Mouse (Mus musculus) midbrain, postnatal 0 days (tissue): ENCODE measurements around the gene Mitf. TPM values are rescaled to one million over a fixed set of nuclear protein-coding genes. Genes with fewer than 3 reads are reported as not detected.

Experiments
- ATAC-seq: fragments of 200-750 bp; cut with Nextera tagmentation; 2 replicates; pipeline ENCODE4 v1.8.0; 2017; ENCODE audit warnings: moderate number of reproducible peaks, mild to moderate bottlenecking, moderate TSS enrichment, moderate library complexity; ENCODE audit not compliant: low FRiP score
- DNase-seq: peaks from one replicate; pipeline ENCODE4 v3.0.0-alpha.2; 2015; ENCODE audit warnings: low spot score
- H3K27ac ChIP-seq: fragments of 300-500 bp; sonication (generic); 2 replicates; pipeline ENCODE4 v1.5.1; 2014; ENCODE audit warnings: low read depth, mild to moderate bottlenecking, low read length, mixed read lengths
- H3K27me3 ChIP-seq: fragments of 300-500 bp; sonication (generic); 2 replicates; pipeline ENCODE4 v1.6.1; 2014; ENCODE audit warnings: low read length, control low read depth, mixed read lengths; ENCODE audit not compliant: insufficient read depth
- H3K36me3 ChIP-seq: fragments of 300-500 bp; sonication (generic); 2 replicates; pipeline ENCODE4 v1.6.1; 2014; ENCODE audit warnings: low read length, control low read depth, mixed read lengths; ENCODE audit not compliant: insufficient read depth
- H3K4me1 ChIP-seq: fragments of 300-500 bp; sonication (generic); 2 replicates; pipeline ENCODE4 v1.6.1; 2014; ENCODE audit warnings: mild to moderate bottlenecking, control low read depth, antibody characterized with exemption, low read length, mixed read lengths; ENCODE audit not compliant: insufficient read depth
- H3K4me2 ChIP-seq: fragments of 300-500 bp; sonication (generic); 2 replicates; pipeline ENCODE4 v1.6.1; 2014; ENCODE audit warnings: low read depth, mild to moderate bottlenecking, low read length, mixed read lengths; ENCODE audit not compliant: poor library complexity, severe bottlenecking
- H3K4me3 ChIP-seq: fragments of 300-500 bp; sonication (generic); 2 replicates; pipeline ENCODE4 v1.5.1; 2014; ENCODE audit warnings: low read depth, mild to moderate bottlenecking, low read length, moderate library complexity
- H3K9ac ChIP-seq: fragments of 300-500 bp; sonication (generic); replicated peaks from 2 replicates; pipeline ENCODE4 v1.6.1; 2014; ENCODE audit warnings: mild to moderate bottlenecking, low read length, moderate library complexity, mixed read lengths; ENCODE audit not compliant: poor library complexity, severe bottlenecking
- H3K9me3 ChIP-seq: fragments of 300-500 bp; sonication (generic); 2 replicates; pipeline ENCODE4 v1.6.1; 2016; ENCODE audit warnings: low read length, control low read depth
- CTCF ChIP-seq: IDR thresholded peaks from 2 replicates; pipeline ENCODE4 v1.5.1; 2016; ENCODE audit warnings: antibody characterized with exemption, mild to moderate bottlenecking
- WGBS: fragments of 180-500 bp; shearing (Covaris S2); extraction: QIAGEN DNeasy Blood & Tissue Kit; methylation state at CpG from one replicate; pipeline ENCODE4 v1.1.7; 2014; 5-methylcytosine and 5-hydroxymethylcytosine counted together
- polyA plus RNA-seq: library from polyadenylated mRNA; unstranded; fragments of >200 nt; fragmentation: Nextera tagmentation; extraction: Ambion mirVana; gene quantifications from 2 replicates; pipeline ENCODE4 v1.2.1, GENCODE M21; 2015
- total RNA-seq: library from RNA; depleted of rRNA; stranded (reverse); fragments of >200 nt; gene quantifications from 2 replicates; pipeline ENCODE4 v1.2.3, GENCODE M21; 2014

Mitf gene
- total and polyA plus RNA-seq, 2 experiments from 2014 or later = 1.1 to 2.8 TPM

GRCm38 (mm10) chr6:97839568-97839967, 32.7 kb downstream of the Mitf start:
- no peak overlapping the region for H3K27ac ChIP-seq
- no peaks in the 10 kb centered on the region for H3K9me3 ChIP-seq
- H3K4me3 ChIP-seq = no peak overlapping the region
- ATAC-seq (no peak), DNase-seq (no peak)
- no peak overlapping the region for H3K9ac ChIP-seq
- no peak for TF ChIP-seq CTCF
- H3K4me2 ChIP-seq = no peak overlapping the region
- no peaks in the 10 kb centered on the region for H3K27me3 ChIP-seq
- no peaks in the 10 kb centered on the region for H3K36me3 ChIP-seq
- no peaks in the 10 kb centered on the region for H3K4me1 ChIP-seq

DNA sequence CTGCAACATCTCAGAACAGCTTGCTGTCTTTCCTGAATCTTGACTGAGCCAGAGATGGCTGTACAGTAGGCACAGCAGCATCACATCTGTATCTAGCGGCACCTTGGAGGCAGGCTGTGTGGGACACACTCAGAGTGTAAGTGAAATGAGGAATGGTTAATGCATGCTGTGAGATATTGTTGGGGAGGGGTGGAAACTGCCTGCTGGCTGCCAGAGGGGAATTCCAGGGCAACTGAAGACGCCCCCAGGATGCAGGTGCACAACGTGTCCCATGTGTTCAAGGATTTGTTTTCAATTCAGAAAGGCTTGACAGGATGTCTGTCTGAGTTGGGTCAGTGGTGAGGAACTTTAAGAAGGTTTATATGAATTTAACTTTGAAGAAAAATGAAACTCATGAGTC, 37.3 kb downstream of the Mitf start:
- ATAC-seq (no peak), DNase-seq (no peak)
- H3K4me1 ChIP-seq = no peaks in the 10 kb centered on the region

DNA sequence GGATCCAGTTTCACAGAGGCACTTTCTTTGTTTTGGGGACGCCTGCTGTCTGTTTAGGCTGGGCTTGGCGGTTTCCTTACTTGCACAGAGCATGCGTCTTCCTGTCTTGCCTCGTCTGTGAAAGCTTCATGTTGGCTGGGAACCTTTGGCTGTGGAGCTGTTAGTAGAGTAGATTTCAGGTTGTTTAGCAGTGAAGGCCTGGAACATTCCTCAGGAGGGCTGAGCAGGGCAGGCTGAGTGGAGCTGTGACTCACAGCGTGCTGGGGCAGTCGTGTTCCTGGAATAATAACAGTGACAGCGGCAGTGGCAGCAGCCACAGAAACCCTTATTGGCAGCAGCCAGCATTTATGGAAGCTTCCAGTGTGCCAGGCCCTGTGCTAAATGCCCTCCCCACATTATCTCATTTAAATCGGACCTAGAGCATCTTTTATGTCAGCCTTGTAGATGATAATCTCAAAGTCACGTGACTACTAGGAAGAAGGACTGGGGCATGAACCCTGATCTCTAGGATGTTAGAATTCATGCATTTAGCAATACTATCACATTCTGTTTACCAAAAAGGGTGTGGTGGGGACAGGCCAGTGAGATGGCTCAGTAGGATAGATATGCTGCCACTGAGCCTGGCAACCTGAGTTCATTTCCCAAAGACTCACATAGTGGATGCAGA, 41.5 kb downstream of the Mitf start:
- H3K27me3 ChIP-seq = no peaks in the 10 kb centered on the region
- no peaks in the 10 kb centered on the region for H3K36me3 ChIP-seq
- H3K4me2 ChIP-seq = no peak overlapping the region
- H3K27ac ChIP-seq = no peak overlapping the region
- TF ChIP-seq CTCF = no peak
- peak; percentile 15 for DNase-seq
- no peak overlapping the region for H3K4me3 ChIP-seq
- no peaks in the 10 kb centered on the region for H3K9me3 ChIP-seq
- 59% methylated on average over 9 of the region's 9 CpGs for WGBS
- no peak for ATAC-seq
- no peaks in the 10 kb centered on the region for H3K4me1 ChIP-seq
- no peak overlapping the region for H3K9ac ChIP-seq

More for the DNA sequence above, 37.3 kb downstream of the Mitf start:
- Histone ChIP-seq H3K4me3 (no peak overlapping the region), H3K27me3 (no peaks in the 10 kb centered on the region), H3K27ac (no peak overlapping the region), H3K9ac (no peak overlapping the region), H3K36me3 (no peaks in the 10 kb centered on the region), H3K9me3 (no peaks in the 10 kb centered on the region), H3K4me2 (no peak overlapping the region)
- WGBS = 85% methylated on average over 3 of the region's 3 CpGs
- no peak for TF ChIP-seq CTCF

DNA sequence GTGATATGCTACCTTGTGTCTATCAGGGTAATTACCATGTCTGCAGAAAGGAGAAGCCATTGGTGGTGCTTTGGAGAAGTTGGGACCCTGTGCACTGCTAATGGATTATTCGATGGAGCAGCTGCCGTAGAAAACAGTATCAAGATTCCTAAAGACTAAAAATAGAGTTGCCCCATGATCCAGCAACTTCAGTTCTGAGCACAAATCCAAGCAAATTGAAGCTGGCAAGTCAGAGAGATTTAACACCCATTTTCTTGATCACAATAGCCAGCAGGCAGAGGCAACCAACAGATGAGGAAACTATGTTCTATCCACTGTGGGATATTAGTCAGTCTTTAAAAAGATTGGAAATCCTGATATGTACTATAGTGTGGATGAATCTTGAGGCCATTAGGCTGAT, 47.4 kb downstream of the Mitf start:
- Histone ChIP-seq H3K27me3 (no peaks in the 10 kb centered on the region), H3K27ac (no peak overlapping the region), H3K9me3 (no peaks in the 10 kb centered on the region), H3K4me3 (no peak overlapping the region), H3K36me3 (no peaks in the 10 kb centered on the region), H3K4me1 (no peaks in the 10 kb centered on the region), H3K9ac (no peak overlapping the region), H3K4me2 (no peak overlapping the region)
- TF ChIP-seq CTCF = no peak
- ATAC-seq (no peak), DNase-seq (no peak)
- 100% methylated on average over 2 of the region's 2 CpGs for WGBS

GRCm38 (mm10) chr6:97855420-97856170, 48.7 kb downstream of the Mitf start:
- H3K4me1 ChIP-seq = no peaks in the 10 kb centered on the region
- H3K4me3 ChIP-seq = no peak overlapping the region
- H3K36me3 ChIP-seq = no peaks in the 10 kb centered on the region
- DNase-seq (no peak), ATAC-seq (no peak)
- H3K9me3 ChIP-seq = no peaks in the 10 kb centered on the region
- no peak overlapping the region for H3K9ac ChIP-seq
- no peak overlapping the region for H3K4me2 ChIP-seq
- no peaks in the 10 kb centered on the region for H3K27me3 ChIP-seq
- WGBS = 91% methylated on average over 8 of the region's 8 CpGs
- no peak overlapping the region for H3K27ac ChIP-seq
- no peak for TF ChIP-seq CTCF

DNA sequence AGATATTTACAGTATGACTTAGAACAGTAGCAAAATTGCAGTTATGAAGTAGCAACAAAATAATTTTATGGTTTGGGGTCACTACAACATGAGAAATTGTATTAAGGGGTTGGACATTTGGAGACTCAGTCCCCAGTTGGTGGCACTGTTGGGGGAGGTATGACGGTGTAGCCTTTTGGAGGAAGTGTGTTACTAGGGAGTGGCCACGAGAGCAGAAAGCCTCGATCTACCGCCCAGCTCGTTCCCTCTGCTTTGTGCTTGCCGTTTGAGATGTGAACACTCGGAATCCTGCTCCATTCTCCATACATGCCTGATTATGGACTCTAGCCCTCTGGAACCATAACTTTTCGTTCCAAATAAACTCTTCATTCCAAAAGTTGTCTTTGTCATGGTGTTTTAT, 49.6 kb downstream of the Mitf start:
- ATAC-seq (no peak), DNase-seq (no peak)
- Histone ChIP-seq H3K27ac (no peak overlapping the region), H3K9me3 (no peaks in the 10 kb centered on the region), H3K4me2 (no peak overlapping the region), H3K9ac (no peak overlapping the region), H3K4me1 (no peaks in the 10 kb centered on the region), H3K4me3 (no peak overlapping the region), H3K27me3 (no peaks in the 10 kb centered on the region), H3K36me3 (no peaks in the 10 kb centered on the region)
- TF ChIP-seq CTCF = no peak
- 84% methylated on average over 8 of the region's 8 CpGs for WGBS
